In genomic region chr2:106083801-106084800, GRCm38 (mm10) we compare ENCODE assay signal across 12 mouse cellular contexts.
DNase-seq lines count a peak whose midpoint lies in the region; ATAC-seq lines count a peak whose summit lies in the region.
"Had no signal": no experiment of that assay in that cellular context is flagged by ENCODE, and none has a peak within 500 bp of the region (broad histone marks: within the 10 kb centered on the region; RNA-seq: fewer than 3 reads in every experiment).

No protein-coding gene starts in this region.

- peaks cover 4% of the 10 kb centered on the region; the same call in 1 of the 2 replicates for H3K27me3 ChIP-seq in embryonic facial prominence, embryonic 10.5 days (replicated peaks; ENCODE audit: low read depth, poor library complexity, severe bottlenecking)
- peaks cover 12% of the 10 kb centered on the region for H3K27me3 ChIP-seq in hindbrain, embryonic 14.5 days (ENCODE audit: control insufficient read depth, insufficient read depth, low read length)
- no peaks in the 10 kb centered on the region for H3K27me3 ChIP-seq in neural tube, embryonic 12.5 days (replicated peaks)
- H3K27me3 ChIP-seq: lung, embryonic 15.5 days had no signal

- H3K4me3 ChIP-seq in embryonic facial prominence, embryonic 10.5 days = no peak overlapping the region
- no peak overlapping the region for H3K4me3 ChIP-seq in hindbrain, embryonic 14.5 days (replicated peaks; ENCODE audit: low read length)
- no peak overlapping the region for H3K4me3 ChIP-seq in neural tube, embryonic 12.5 days
- H3K4me3 ChIP-seq: gastrocnemius, adult 2 months; lung, embryonic 15.5 days had no signal

- 25% methylated on average over 11 of the region's 11 CpGs for WGBS in embryonic facial prominence, embryonic 10.5 days
- WGBS in hindbrain, embryonic 14.5 days = 7% methylated on average over 11 of the region's 11 CpGs
- WGBS in neural tube, embryonic 12.5 days = 11% methylated on average over 11 of the region's 11 CpGs

- peak; percentile 78 for ATAC-seq in hindbrain, embryonic 14.5 days (ENCODE audit: low FRiP score)
- ATAC-seq in neural tube, embryonic 12.5 days (ENCODE audit: low FRiP score, low read depth) = peak; percentile 84
- ATAC-seq in inflammation-experienced regulatory T-cells, adult 6 months = no peak

- no peaks in the 10 kb centered on the region for H3K36me3 ChIP-seq in embryonic facial prominence, embryonic 10.5 days (replicated peaks)
- H3K36me3 ChIP-seq in hindbrain, embryonic 14.5 days (replicated peaks; ENCODE audit: control insufficient read depth, insufficient read depth) = no peaks in the 10 kb centered on the region
- H3K36me3 ChIP-seq in neural tube, embryonic 12.5 days = no peaks in the 10 kb centered on the region
- H3K36me3 ChIP-seq: lung, embryonic 15.5 days had no signal

- DNase-seq in cerebellum, postnatal 10 days = peak; percentile 71 to 78
- no peak for DNase-seq in cerebellum, adult 18-20 months
- peak; percentile 14 for DNase-seq in embryonic facial prominence, embryonic 10.5 days (ENCODE audit: low spot score)
- peak; percentile 33 for DNase-seq in hindbrain, embryonic 14.5 days (ENCODE audit: low spot score)
- DNase-seq in right cerebral cortex, adult 18-20 months = no peak
- DNase-seq in left cerebral cortex, adult 18-20 months (ENCODE audit: low spot score in 2 of 2) = no peak
- DNase-seq: adrenal gland, postnatal 10 days; gastrocnemius, adult 2 months; thymus, postnatal 4 days had no signal

- 0 out of 2 replicates have a peak, but pooled peaks cover 5% of the 10 kb centered on the region for H3K4me1 ChIP-seq in embryonic facial prominence, embryonic 10.5 days
- H3K4me1 ChIP-seq in hindbrain, embryonic 14.5 days (replicated peaks; ENCODE audit: control insufficient read depth, insufficient read depth, low read length) = peaks cover 6% of the 10 kb centered on the region; the same call in 1 of the 2 replicates
- peaks cover 4% of the 10 kb centered on the region for H3K4me1 ChIP-seq in neural tube, embryonic 12.5 days
- H3K4me1 ChIP-seq: lung, embryonic 15.5 days had no signal

- H3K27ac ChIP-seq in embryonic facial prominence, embryonic 10.5 days (replicated peaks) = no peak overlapping the region
- H3K27ac ChIP-seq in hindbrain, embryonic 14.5 days = 0 out of 2 replicates have a peak overlapping the region, but pooled peaks have one; percentile 43
- no peak overlapping the region for H3K27ac ChIP-seq in neural tube, embryonic 12.5 days
- H3K27ac ChIP-seq: gastrocnemius, adult 2 months; lung, embryonic 15.5 days had no signal

- no peaks in the 10 kb centered on the region for H3K9me3 ChIP-seq in embryonic facial prominence, embryonic 10.5 days
- H3K9me3 ChIP-seq in hindbrain, embryonic 14.5 days (ENCODE audit: control insufficient read depth, low read length) = no peaks in the 10 kb centered on the region
- no peaks in the 10 kb centered on the region for H3K9me3 ChIP-seq in neural tube, embryonic 12.5 days
- H3K9me3 ChIP-seq: lung, embryonic 15.5 days had no signal

- H3K4me2 ChIP-seq in hindbrain, embryonic 14.5 days (replicated peaks) = peak overlapping the region; percentile 24; the same call in 1 of the 2 replicates
- peak overlapping the region; percentile 27; the same call in 1 of the 2 replicates for H3K4me2 ChIP-seq in neural tube, embryonic 12.5 days (replicated peaks)
- H3K4me2 ChIP-seq: lung, embryonic 15.5 days had no signal

- H3K9ac ChIP-seq in hindbrain, embryonic 14.5 days = no peak overlapping the region
- H3K9ac ChIP-seq in neural tube, embryonic 12.5 days = no peak overlapping the region
- H3K9ac ChIP-seq: lung, embryonic 15.5 days had no signal

Comparison
In these comparisons a context has a peak if more than half of its experiments do, and no peak if none do; other contexts are left out.
1. DNase-seq: peak in cerebellum, postnatal 10 days (2 of 2), embryonic facial prominence, embryonic 10.5 days (single experiment) and hindbrain, embryonic 14.5 days (single experiment); none in cerebellum, adult 18-20 months (0 of 2), right cerebral cortex, adult 18-20 months (single experiment) and left cerebral cortex, adult 18-20 months (0 of 2).